Mouse (Mus musculus): ENCODE measurements around the gene Comt.

Gene Comt

DNA sequence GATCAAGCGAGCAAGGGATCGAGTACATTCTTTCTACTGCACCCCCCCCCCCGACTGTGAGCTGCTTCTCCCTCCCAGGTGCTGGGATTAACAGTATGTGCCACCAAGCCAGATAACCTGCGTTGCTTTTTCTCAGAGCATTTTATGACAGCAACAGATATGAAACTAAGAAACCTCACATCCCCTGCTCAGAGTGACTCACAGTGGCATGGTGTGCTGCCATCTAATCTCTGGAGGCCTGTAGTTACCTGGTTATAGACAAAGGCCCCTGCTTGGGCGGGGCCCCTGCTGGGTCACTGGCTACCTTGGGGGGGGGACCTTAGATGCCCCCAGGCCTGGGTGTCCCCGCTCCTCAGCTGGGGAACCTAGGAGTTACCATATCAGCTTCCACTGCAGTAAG lies 68.7 kb downstream of the Comt start:
- DNase-seq (ENCODE audit: low read depth, low spot score) = no peak

DNA sequence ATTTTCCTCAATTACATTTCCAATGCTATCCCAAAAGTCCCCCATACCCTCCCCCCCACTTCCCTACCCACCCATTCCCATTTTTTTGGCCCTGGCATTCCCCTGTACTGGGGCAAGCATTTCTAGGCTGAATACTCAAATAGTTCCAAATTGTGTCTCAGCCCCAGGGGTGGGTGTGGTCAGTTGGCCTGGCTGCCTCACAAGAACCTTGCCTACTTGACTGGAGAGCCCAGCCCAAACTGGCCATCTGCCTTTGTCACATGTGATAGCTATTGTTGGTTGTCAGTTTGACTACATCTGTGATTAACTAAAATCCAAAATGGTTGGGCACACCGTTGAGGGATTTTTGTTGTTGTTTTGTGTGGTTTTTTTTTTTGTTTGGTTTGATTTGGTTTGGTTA lies 69.7 kb downstream of the Comt start:
- DNase-seq (ENCODE audit: low read depth, low spot score) = peak; percentile 51

Data from ES-CJ7 (cell line).